Mouse (Mus musculus): ENCODE data around the gene Lrrc7. TPM values are rescaled to one million over a fixed set of nuclear protein-coding genes. Genes with fewer than 3 reads are reported as not detected.
A peak's percentile ranks its signal among the peaks of the same experiment; 100 is the strongest.

Lrrc7 gene
- polyA plus RNA-seq, 1 experiment from 2014 or later: 0.11 TPM

DNA sequence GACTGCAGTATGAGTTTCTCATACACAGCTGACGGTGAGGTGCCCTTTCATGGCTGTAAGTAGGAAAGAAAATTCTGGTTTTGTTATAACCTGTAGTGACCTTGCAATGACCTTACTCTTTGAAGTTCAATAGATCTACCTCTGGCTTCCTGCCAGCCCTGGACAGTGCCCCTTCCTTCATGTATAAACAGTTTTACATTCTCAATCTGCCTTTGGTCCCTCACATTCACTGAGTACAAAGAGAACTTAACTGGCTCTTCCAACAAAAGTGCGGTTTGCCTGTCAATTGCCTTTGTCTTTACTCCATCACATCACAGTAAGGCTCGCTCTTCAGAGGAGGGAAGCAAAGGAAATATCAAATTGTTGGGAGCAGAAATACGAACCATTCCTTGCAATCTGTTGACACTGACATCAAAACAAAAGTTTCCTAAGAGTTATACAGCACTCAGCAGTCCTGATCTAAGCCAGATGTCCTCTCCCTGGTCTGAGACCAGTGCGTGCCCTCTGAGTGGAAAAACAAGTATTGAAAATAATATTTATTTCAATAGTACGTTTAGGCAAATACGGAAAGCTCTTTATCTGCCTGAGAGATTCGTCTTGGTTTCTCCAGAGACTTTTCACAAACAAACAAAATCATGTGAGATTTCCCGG is 493.3 kb downstream of the Lrrc7 start:
- no peak overlapping the region for H3K4me3 ChIP-seq (replicated peaks; ENCODE audit: low read depth, low read length)
- H3K4me1 ChIP-seq (replicated peaks; ENCODE audit: insufficient read depth, low read length): no peaks in the 10 kb centered on the region
- H3K4me2 ChIP-seq (ENCODE audit: low read length): no peak overlapping the region
- H3K27me3 ChIP-seq (ENCODE audit: insufficient read depth, low read length): no peaks in the 10 kb centered on the region
- TF ChIP-seq CTCF (IDR thresholded peaks at IDR 0.05; ENCODE audit: low read depth): no peak
- H3K9me3 ChIP-seq (replicated peaks; ENCODE audit: low read length): no peaks in the 10 kb centered on the region
- H3K27ac ChIP-seq: no peak overlapping the region
- no peaks in the 10 kb centered on the region for H3K36me3 ChIP-seq (ENCODE audit: insufficient read depth, low read length)
- no peak overlapping the region for H3K9ac ChIP-seq (ENCODE audit: low read depth, low read length)
- DNase-seq (ENCODE audit: low spot score) (no peak), ATAC-seq (replicated peaks; ENCODE audit: low FRiP score, low read depth) (no peak)
- 71% methylated on average over 9 of the region's 9 CpGs for WGBS

GRCm38 (mm10) chr3:158067916-158068315 is 494.1 kb downstream of the Lrrc7 start:
- Histone ChIP-seq H3K4me1 (replicated peaks; ENCODE audit: insufficient read depth, low read length) (no peaks in the 10 kb centered on the region), H3K27me3 (ENCODE audit: insufficient read depth, low read length) (no peaks in the 10 kb centered on the region), H3K4me3 (replicated peaks; ENCODE audit: low read depth, low read length) (no peak overlapping the region), H3K9me3 (replicated peaks; ENCODE audit: low read length) (no peaks in the 10 kb centered on the region), H3K4me2 (ENCODE audit: low read length) (no peak overlapping the region), H3K27ac (no peak overlapping the region), H3K9ac (ENCODE audit: low read depth, low read length) (no peak overlapping the region), H3K36me3 (ENCODE audit: insufficient read depth, low read length) (no peaks in the 10 kb centered on the region)
- DNase-seq (ENCODE audit: low spot score) (no peak), ATAC-seq (replicated peaks; ENCODE audit: low FRiP score, low read depth) (no peak)
- 71% methylated on average over 7 of the region's 7 CpGs for WGBS
- no peak for TF ChIP-seq CTCF (IDR thresholded peaks at IDR 0.05; ENCODE audit: low read depth)

GRCm38 (mm10) chr3:158065256-158065655 is 496.8 kb downstream of the Lrrc7 start:
- WGBS: 97% methylated on average over 2 of the region's 2 CpGs
- DNase-seq (ENCODE audit: low spot score) (no peak), ATAC-seq (replicated peaks; ENCODE audit: low FRiP score, low read depth) (no peak)
- H3K36me3 ChIP-seq (ENCODE audit: insufficient read depth, low read length): no peaks in the 10 kb centered on the region
- H3K4me3 ChIP-seq (replicated peaks; ENCODE audit: low read depth, low read length): no peak overlapping the region
- no peaks in the 10 kb centered on the region for H3K27me3 ChIP-seq (ENCODE audit: insufficient read depth, low read length)
- no peaks in the 10 kb centered on the region for H3K4me1 ChIP-seq (replicated peaks; ENCODE audit: insufficient read depth, low read length)
- no peak for TF ChIP-seq CTCF (IDR thresholded peaks at IDR 0.05; ENCODE audit: low read depth)
- no peak overlapping the region for H3K4me2 ChIP-seq (ENCODE audit: low read length)
- no peak overlapping the region for H3K27ac ChIP-seq
- H3K9me3 ChIP-seq (replicated peaks; ENCODE audit: low read length): no peaks in the 10 kb centered on the region
- no peak overlapping the region for H3K9ac ChIP-seq (ENCODE audit: low read depth, low read length)

GRCm38 (mm10) chr3:158061811-158062523 is 500.1 kb downstream of the Lrrc7 start:
- WGBS: 93% methylated on average over 5 of the region's 5 CpGs
- DNase-seq (ENCODE audit: low spot score) (no peak), ATAC-seq (replicated peaks; ENCODE audit: low FRiP score, low read depth) (0 out of 2 replicates have a peak, but pooled peaks have one; percentile 25)
- 0 out of 2 replicates have a peak, but pooled peaks cover 9% of the 10 kb centered on the region for H3K36me3 ChIP-seq (ENCODE audit: insufficient read depth, low read length)
- H3K4me2 ChIP-seq (ENCODE audit: low read length): no peak overlapping the region
- no peaks in the 10 kb centered on the region for H3K27me3 ChIP-seq (ENCODE audit: insufficient read depth, low read length)
- no peaks in the 10 kb centered on the region for H3K9me3 ChIP-seq (replicated peaks; ENCODE audit: low read length)
- no peak for TF ChIP-seq CTCF (IDR thresholded peaks at IDR 0.05; ENCODE audit: low read depth)
- no peak overlapping the region for H3K27ac ChIP-seq
- no peaks in the 10 kb centered on the region for H3K4me1 ChIP-seq (replicated peaks; ENCODE audit: insufficient read depth, low read length)
- no peak overlapping the region for H3K9ac ChIP-seq (ENCODE audit: low read depth, low read length)
- no peak overlapping the region for H3K4me3 ChIP-seq (replicated peaks; ENCODE audit: low read depth, low read length)

DNA sequence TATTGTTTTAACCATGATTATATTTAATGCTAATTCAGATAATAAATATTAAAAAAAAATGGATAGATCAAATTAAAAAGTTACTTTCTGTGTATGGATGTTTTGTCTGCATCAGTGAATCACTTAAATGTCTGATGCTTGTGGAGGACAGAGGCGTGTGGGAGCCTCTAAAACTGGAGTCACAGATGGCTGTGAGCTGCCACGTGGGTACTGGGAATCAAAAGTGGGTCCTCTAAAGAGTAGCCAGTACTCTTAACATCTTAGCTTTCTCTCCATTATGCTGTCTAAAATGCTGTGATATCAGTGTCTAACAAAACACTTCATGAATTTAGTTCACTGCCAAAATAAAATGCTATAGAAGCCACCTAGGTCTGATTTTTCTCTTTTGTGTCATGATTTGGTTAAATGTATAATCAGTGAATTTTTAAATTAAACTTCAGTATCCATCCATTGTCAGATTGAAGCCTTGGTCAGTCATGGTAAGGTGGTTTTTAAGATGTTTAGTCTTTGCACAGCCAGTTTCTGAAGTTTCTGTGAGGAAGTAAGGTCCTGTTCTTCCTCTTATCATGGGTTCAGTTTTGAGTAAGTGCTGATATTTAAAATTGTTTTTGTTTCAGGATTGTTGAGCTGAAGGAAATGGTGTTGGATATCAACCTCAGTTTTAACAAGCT is 501.3 kb downstream of the Lrrc7 start:
- no peak overlapping the region for H3K27ac ChIP-seq
- DNase-seq (ENCODE audit: low spot score) (no peak), ATAC-seq (replicated peaks; ENCODE audit: low FRiP score, low read depth) (no peak)
- no peak overlapping the region for H3K4me2 ChIP-seq (ENCODE audit: low read length)
- no peak overlapping the region for H3K4me3 ChIP-seq (replicated peaks; ENCODE audit: low read depth, low read length)
- no peaks in the 10 kb centered on the region for H3K4me1 ChIP-seq (replicated peaks; ENCODE audit: insufficient read depth, low read length)
- H3K9me3 ChIP-seq (replicated peaks; ENCODE audit: low read length): no peaks in the 10 kb centered on the region
- 83% methylated on average over 2 of the region's 2 CpGs for WGBS
- H3K36me3 ChIP-seq (ENCODE audit: insufficient read depth, low read length): peaks cover 19% of the 10 kb centered on the region
- no peaks in the 10 kb centered on the region for H3K27me3 ChIP-seq (ENCODE audit: insufficient read depth, low read length)
- no peak for TF ChIP-seq CTCF (IDR thresholded peaks at IDR 0.05; ENCODE audit: low read depth)
- no peak overlapping the region for H3K9ac ChIP-seq (ENCODE audit: low read depth, low read length)

DNA sequence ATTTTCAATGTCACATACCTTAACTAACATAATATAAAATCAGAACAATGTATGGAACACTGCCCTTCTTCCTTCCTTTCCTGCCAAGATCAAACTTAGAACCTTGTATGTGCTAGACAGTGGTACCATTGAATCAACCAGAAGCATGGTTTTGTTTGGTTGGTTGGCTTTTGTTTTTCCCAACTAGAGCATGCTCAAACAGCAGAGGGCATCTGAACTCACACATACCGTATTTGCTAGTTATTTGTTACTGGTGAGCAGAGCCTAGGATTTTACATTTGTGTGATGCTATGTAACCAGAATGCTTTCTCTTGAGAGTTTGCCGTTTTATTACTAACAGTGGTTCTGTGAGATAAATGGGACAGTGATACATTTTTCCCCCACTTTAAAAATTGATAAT is 512.5 kb downstream of the Lrrc7 start:
- no peak overlapping the region for H3K4me3 ChIP-seq (replicated peaks; ENCODE audit: low read depth, low read length)
- no peaks in the 10 kb centered on the region for H3K27me3 ChIP-seq (ENCODE audit: insufficient read depth, low read length)
- WGBS: 92% methylated on average over 2 of the region's 2 CpGs
- H3K9ac ChIP-seq (ENCODE audit: low read depth, low read length): no peak overlapping the region
- no peak for TF ChIP-seq CTCF (IDR thresholded peaks at IDR 0.05; ENCODE audit: low read depth)
- H3K27ac ChIP-seq: no peak overlapping the region
- no peak overlapping the region for H3K4me2 ChIP-seq (ENCODE audit: low read length)
- no peak for ATAC-seq (replicated peaks; ENCODE audit: low FRiP score, low read depth)
- no peaks in the 10 kb centered on the region for H3K4me1 ChIP-seq (replicated peaks; ENCODE audit: insufficient read depth, low read length)
- H3K36me3 ChIP-seq (ENCODE audit: insufficient read depth, low read length): 0 out of 2 replicates have a peak, but pooled peaks cover 6% of the 10 kb centered on the region
- H3K9me3 ChIP-seq (replicated peaks; ENCODE audit: low read length): no peaks in the 10 kb centered on the region
- DNase-seq (ENCODE audit: low spot score): no peak
